Mouse (Mus musculus) adrenal gland, postnatal 14 days (tissue): ENCODE data around the gene Cd300lg. TPM values are rescaled to one million over a fixed set of nuclear protein-coding genes. Genes with fewer than 3 reads are reported as not detected.

ENCODE experiments used
- DNase-seq: peaks from one replicate; pipeline ENCODE4 v3.0.0; 2021; ENCODE audit warnings: mixed read lengths
- total RNA-seq: library from RNA; stranded (reverse); gene quantifications from 2 replicates; pipeline ENCODE4 v1.2.3, GENCODE M21; 2021

Cd300lg gene
- total RNA-seq, 1 experiment from 2014 or later, result 50.5 TPM

DNA sequence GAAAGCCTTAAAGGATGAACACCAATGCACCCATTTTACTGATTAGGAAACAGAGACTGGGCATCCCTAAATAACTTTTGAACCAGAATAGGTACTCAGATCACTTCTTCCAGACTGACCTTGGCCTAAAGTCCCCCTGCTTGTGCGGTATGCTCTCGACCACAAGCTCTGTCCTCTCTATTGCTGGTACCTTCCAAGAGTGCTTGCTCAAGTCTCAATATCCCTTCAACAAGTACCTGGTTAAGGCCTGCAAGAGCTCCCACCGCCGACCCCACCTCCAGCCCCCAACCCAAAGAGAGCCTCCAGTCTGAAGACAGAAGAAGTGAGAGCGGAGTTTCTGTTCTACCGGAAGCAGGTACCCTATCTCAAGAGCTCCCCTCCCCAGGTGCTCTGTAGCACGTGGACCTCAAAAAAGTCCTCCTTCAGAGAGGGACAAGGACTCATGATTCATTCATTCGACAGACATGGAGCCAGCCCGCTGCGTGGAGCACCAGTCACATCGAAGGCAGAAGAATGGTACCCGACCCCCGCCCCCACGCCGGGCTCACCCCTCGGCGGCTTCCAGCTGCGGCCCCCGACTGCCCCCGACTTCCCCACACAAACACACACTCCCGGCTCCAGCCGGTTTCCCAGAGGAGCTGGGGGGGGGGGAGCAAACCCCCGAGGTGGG, 15.2 kb upstream of the Cd300lg start:
- DNase-seq, result peak; percentile 45

DNA sequence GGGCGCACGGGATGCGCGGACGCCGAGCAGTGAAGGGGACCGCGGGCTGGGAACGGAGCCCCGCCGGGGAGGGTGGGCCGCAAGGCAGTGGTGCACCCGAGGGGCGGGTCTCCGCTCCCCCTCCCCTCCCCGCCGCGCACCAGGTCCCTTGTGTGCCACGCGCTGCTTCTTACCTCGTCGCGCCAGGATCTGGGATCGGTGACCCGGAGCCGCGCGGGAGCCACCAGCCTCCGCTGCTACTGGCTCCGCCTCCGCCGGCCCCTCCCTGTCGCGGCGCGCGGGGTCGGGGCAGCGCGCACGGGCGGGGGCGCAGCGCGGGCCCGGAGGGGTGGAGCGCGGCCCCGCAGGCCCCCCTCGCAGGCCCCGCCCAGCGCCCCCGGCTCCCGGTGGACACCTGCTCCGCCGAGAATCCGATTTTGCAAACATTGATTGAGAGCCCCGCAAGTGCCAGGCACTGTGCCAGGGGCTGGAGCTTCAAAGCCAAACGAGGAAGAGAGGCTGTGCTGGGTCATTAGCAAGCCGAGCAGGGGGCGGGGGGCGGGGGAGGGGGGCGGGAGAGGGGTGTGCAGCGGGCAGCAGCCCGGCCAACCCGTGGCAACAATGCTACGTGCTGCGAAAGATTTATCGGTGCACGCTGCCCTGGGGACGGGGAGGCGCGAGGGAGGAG, 14.5 kb upstream of the Cd300lg start:
- peak; percentile 87 for DNase-seq

DNA sequence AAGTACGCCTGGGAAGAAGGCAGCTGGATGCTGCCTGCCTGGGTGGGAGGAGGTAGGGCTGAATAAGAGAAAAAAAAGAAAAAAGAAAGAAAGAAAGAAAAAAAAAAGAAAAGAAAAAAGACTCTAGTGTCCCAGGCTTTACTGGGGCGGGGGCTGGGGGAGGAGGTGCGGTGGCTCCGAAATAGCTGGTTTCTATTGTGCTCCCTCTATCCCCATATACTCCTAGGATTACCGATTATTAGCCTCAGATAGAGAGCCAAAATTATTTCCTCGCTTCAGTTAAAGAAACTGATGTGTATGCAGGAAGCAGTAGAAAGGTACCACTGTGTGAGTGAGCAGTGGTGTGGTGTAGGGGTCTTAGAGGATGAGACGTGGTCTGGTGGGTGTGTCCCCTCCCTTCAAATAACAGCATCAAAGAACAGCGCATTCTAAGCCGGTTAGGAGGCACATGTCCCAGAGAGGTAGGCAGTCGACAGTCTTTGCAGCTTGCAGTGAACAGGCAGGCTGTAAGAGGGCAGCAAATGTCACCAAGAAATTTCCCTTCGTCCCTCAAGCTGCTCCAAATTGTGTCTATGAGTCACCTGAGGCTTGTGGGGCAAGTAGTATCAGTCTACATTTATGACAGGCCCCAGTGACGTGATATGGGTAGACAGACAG, 13.8 kb upstream of the Cd300lg start:
- DNase-seq, result peak; percentile 46

DNA sequence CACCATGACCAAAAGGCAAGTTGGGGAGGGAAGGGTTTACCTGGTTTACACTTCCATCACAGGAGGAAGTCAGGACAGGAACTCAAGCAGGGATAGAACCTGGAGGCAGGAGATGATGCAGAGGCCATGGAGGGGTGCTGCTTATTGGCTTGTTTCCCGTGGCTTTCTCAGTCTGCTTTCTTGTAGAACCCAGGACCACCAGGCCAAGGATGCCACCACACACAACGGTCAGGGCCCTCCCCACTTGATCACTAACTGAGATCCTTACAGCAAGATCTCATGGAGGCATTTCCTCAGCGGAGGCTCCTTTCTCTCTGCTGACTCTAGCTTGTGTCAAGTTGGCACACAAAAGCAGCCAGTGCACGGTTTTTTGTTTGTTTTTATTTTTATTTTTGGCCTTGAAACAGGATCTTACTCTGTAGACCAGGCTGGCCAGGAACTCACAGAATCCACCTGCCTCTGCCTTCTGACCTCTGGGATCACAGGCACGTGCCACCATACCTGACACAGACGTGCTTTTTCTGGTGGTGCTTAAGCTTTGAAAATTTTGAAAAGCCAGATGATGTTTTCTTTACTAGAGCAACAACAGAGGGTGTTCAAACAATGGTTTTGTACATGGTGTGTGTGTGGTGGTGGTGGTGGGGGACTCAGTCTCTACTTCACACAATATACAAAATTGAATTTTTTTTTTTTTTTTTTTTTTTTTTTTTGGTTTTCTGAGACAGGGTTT, 13.1 kb upstream of the Cd300lg start, which contains the start of gene Mpp3:
Gene Mpp3 (minus strand): TSS at position 375 of the 730 bp plus-strand sequence.
- no peak for DNase-seq

DNA sequence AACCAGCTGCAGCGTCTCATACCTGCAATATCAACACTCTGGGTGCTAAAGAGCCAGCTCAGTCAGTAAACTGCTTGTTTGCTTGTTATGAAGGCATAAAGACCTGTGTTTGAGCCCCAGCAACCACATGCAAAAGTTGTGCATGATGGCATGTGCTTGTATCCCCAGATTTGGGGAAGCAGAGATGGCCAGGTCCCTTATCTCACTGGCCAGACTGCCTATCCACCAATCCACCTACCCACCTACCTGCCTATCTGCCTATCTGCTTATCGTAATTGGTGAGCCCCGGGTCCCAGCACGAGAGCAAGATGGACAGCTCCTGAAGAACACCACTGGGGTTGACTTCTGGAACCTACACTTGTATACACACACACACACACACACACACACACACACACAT, 12.0 kb upstream of the Cd300lg start:
- DNase-seq, result no peak

DNA sequence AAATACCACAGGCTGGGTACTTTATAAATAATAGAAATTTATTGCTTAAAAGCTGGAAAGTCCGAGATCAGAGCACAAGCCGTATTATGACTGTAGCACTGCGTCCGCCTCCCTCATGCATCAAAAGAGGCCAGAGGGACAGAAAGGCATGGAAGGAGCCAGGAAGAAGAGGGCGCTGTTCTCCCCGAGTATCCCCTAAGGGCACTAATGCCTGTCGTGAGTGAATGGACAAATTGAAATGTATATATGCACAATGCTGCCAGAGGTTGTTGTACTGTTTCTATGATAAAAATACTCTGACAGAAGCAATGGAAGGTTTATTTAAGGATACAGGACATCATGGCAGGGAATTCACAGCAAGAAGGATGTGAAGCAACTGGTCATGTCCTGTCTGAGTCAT, 11.3 kb upstream of the Cd300lg start:
- no peak for DNase-seq

DNA sequence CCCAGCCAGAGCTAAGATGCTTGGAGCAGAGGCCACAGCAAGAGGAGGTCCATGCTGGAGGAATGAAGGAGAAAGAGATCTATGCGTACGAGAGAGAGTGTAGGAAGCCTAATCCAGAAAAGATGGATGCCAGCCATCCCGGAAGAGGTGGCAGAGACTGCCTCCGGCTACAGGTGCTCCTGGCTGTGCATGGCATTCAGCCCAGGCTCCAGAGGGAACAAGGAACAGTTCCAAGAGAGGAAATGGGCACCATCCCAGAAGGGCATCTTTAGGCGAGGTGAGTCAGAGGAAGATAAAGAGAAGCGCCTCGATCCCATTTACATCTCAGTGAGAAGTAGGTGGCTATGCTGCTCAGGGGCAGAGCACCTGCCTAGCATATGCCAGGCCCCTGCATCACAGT, 10.2 kb upstream of the Cd300lg start:
- no peak for DNase-seq

DNA sequence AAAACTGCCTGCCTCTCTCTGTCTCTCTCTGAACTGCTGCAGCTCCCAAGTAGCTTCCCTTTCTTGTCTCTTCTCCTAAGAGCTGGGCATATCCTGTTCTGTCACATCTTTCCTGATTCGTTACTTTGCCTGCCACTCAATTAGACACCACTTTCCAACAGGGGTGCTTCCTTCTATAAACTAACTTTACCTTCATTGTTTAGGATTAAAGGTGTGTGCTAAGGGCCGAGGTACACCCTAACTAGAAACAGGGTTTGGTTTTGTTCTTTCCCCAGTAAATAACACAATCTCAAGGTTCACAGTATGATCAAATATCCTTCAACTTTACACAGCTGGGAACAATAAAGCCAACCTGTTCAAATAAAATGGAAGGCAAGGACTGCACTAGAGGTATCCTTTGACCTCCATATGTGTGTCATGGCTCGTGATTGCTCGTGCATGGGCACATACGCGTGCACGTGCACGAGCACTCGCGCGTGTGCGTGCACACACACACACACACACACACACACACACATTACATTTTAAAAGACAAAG, 8.2 kb upstream of the Cd300lg start:
- DNase-seq, result no peak

DNA sequence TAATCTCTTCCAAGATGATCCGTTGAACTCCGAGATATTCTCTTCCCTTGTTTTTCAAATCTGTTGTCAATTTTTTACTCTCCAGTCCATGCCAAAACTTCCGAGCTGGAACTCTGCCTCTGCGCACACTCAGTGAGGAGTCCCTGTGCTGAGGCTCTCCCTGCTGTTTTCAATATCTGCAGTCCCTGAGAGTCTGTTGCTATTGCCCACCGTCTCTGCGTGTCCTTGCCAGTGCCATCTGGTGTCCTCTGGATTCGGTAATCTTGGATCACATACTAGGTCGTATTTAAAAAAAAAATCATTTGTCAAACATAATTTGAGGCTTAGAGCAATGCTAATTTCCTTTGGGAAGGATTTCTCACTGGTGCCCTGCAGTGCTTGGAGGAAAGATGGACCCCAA, 6.4 kb upstream of the Cd300lg start:
- DNase-seq, result no peak

DNA sequence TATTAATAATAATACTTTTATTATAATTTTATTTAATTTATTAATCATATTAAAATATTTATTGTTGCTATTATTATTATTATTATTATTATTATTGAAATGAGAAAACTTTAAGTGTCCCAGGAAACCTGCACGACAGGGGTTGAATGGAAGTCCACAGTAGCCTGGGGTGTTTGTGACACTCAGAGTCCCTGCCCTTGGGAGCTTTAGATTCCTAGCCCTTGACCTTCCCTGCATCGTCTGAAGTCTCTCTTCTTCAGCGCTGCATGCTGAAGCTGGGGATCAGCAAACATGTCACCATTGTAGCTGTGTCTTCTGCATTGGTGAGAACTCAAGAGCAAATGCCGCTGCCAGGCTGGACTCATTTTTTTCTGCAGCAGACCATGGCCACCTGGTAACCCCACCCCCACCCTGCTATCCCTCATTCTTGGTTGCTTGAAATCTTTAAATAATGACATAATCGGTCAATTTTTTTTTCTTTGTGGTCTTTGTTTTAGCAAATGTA, 5.8 kb upstream of the Cd300lg start:
- DNase-seq, result no peak

DNA sequence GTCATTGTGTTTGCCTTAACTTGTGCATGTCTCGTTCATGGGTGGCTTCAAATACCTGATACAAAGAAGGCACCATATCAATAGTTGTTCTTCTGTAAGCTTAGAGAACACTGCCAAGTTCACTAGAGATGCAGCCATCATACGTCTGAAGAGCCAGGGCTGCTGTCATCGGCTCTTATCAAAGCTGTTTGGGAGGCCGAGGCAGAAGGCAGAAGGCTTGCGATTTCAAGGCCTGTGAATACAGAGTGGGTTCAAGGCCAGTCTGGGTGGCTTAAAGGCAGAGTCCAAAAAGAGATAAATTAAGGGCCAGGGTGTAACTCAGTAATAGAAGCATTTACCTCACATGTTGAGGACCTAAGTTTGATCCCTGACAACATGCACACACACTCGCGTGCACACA, 5.0 kb upstream of the Cd300lg start:
- no peak for DNase-seq

DNA sequence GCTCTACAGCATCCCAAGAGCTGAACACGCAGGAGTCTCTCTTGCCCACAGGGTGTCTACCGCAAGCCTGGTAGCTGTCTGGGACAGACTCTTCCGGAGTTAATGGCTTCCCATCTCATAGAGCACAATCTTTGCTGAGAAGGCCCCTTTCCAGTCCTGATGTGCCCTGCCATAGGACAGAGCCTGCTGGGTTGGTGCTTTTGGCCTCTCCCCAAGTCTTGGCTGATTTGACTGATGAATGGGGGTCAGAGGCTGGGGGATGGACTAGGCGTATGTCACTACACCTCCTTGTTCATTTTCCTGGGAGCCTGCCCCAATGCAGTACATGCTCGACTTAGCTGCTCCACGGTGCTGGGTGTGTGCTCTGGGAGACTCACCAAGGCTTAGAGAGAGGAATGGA, 3.5 kb upstream of the Cd300lg start:
- no peak for DNase-seq

DNA sequence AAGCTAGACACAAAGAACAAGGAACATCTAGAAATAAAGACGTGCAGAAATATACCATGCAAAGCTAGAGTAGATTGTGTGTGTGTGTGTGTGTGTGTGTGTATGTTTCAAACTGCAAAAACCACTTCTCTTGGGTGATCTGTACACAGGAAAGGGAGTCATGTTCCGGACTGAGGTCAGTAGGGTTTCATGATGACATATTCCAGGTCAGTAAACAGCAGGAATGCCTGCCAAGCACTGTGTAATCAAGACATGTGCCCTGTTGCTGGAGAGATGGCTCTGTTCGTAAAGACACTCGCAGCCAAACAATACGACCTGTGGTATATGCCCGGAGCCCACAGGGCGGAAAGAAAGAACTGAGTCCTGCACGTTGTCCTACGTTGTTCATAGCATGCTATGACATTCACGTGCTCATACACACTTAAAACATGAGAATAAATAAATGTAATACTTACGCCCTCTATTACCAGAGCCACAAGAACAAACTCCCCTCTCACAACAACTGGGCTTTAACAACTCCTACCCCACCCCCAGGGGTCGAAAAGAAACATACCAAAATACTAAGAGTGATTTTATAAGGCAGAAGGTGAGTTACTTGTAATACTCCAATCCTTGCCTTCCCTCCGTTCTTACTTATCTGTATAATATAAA, 1.7 kb upstream of the Cd300lg start:
- DNase-seq, result no peak

DNA sequence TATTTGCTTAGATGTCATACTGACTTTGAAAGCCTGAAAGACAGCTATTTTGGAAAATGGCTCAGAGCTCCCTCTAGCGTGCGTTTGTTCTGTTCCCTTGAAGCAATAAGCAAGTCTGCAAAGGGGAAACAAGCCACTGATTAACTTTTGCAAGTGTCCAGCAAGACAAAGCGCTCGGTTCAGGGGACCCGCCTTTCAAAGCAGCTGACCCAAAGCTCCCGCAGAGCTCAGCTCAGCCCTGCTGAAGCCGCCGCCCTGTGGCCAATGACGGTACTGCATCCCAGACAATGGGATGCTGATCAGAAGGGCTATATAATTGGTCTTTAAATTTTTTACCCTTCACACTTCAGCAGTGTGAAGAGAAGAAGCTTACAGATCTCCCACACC, 1.2 kb upstream of the Cd300lg start:
- DNase-seq, result peak; percentile 92

DNA sequence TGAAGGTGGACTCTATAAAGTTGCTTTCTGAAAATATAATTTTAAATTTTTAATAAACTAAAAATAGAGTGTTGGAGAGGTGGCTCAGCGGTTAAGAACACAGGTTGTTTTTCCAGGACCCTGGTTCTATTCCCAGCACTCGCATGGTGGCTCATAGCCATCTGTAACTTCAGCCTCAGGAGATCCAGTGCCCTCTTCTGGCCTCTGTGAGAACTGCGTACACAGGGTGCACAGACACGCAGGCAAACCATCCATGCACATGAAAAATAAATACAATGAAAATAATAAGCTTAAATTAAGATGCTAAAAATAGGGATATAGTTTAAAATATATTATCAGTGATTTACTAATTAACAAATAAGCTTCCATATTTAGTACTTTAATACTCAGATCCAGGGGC, 663 bp upstream of the Cd300lg start:
- DNase-seq, result no peak

DNA sequence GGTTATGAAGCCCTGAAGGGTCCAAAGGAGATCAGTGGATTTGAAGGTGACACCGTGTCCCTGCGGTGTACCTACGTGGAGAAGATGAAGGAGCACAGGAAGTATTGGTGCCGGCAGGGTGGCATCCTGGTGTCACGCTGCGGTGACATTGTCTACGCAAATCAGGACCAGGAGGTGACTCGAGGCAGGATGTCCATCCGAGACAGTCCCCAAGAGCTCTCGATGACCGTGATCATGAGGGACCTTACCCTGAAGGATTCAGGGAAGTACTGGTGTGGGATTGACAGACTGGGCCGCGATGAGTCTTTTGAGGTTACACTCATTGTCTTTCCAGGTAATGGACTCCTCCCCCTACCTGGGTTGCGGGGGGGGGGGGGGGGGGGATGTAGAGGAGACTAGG, 1.7 kb downstream of the Cd300lg start:
- DNase-seq, result no peak

DNA sequence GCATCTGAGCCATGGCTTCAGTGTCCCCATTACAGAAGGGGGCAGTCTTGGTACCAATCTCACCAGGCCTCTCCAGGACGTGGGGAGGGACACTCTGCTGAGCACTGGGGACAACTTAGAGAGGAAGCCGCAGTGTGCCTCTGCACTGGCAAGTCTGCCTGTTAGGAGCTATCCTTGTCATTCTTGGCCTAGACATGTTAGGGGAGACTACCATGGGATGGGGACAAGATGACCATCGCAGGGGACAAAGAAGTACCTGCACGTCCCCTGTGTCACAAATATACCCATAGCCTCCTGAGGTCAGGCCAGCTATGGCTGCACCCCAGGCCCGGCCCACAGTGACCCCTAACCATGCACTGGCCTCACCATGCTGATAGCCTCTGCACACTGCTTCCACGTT, 2.1 kb downstream of the Cd300lg start:
- no peak for DNase-seq

DNA sequence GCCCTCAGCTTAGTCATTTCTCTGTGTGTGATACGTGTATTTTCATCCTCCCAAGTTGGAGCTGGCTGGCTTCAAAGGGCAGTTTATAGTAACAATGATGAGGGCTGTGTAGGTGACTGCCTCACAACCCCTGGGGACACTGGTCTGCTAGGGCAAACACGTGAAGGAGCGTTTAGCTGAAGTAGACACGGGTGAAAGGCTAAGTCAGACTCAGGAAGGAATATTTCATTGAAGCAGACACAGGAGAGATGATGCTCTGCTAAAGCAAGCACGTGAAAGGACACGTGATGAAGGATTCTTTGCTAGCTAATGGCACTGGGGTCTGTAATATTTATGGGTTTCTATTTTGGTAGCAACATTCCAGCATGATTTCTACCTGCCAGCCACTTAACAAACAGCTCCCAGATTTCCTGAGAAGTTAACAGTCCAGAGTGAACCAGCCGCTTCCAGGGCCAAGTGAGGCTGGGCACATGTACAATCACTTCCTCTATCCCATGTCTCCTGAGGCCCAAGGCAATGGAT, 3.4 kb downstream of the Cd300lg start:
- DNase-seq, result no peak

DNA sequence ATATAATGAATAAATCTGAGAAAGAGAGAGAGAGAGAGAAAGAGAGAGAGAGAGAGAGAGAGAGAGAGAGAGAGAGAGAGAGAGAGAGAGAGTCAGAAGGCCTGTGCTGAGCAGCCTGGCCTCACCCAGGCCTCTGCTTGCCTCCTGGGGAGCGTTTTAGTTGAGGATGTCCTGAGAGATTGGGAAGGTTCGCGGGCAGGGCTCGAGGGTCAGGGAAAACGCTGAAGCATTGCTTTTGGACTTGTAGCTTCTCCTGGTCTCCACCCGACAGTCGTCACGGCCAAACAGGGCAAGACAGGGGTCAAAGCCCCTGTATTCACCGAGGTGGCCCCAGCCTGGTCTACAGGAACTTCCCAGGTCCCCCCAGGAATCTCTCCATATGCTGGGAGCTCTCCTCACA, 5.3 kb downstream of the Cd300lg start:
- no peak for DNase-seq

DNA sequence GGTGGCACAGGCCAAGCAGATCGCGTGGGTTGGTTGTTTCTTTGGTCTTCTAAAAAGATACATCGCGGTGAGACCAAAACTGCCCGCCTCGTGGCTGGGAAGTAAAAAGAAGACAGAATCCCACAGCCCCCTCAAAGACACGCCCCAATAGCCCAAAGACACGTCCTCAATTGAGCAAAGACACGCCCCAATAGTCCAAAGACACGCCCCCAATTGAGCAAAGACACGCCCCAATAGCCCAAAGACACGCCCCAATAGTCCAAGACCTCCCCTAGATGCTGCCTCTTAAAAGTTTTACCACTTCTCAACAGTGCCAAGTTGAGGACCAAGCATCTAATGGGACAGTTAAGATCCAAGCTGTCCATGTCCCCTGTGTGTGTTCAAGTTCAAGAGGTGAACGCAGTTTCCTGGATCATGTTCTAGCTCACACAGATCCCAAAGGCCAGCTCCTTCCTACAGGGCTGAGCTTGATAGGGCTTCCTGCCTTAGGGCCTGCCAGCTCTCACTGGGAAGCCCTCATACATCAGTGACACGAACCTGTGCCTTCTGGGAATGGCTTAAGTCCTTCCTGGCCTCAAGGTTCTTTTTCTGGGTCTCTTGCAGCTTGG, 8.7 kb downstream of the Cd300lg start:
- no peak for DNase-seq

DNA sequence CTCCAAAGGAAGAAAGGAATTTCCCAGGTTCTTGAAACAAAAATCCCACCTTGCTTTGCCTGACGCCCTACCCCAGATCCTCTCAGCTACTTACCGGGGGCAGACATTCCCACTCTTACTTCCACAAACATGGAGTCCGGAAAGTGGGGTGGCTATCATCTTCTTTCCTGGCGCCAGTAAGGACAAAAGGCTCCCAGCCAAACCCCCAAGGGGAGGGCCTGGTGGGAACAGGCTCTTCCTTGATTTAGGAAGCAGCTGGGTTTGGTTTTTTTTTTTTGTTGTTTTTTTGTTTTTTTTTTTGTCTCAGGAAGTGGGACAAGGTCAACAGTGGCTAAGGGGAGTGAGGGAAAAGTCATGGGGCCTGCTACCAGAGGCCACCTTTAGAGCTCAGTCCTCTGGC, 10.2 kb downstream of the Cd300lg start:
- peak; percentile 76 for DNase-seq
